Mouse (Mus musculus) liver, embryonic 14.5 days (tissue): ENCODE data around the gene Slc41a3.

Source experiments
- CTCF ChIP-seq: IDR thresholded peaks from 2 replicates; pipeline ENCODE4 v1.5.1; 2016; ENCODE audit warnings: antibody characterized with exemption, low read depth, control low read depth
- EP300 ChIP-seq: IDR thresholded peaks from 2 replicates; pipeline ENCODE4 v1.6.1; 2016; ENCODE audit warnings: antibody characterized with exemption, low read depth

DNA sequence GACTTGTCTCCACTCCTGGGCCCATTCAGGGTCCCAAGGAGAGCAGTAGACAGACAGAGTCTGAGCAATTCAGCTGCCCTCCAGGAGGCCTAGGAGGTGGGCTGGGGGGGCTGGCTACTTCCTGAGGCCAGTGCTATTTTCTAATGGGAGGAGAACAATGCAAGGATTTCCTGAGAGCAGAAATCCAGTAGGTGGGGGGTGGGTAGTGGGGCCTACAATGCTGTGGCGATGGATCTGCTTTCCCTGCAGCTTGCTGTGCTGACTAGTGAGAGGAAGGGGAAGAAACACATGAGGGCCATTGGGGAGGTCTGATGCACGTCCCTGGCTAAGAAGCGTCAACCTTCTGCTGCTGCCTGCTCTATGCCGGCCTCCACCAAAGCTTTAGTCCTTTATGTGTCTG, 74.2 kb downstream of the Slc41a3 start:
- no peak for TF ChIP-seq CTCF
- no peak for TF ChIP-seq EP300
